Mouse (Mus musculus) heart, adult 8-10 months (tissue): ENCODE measurements around the gene Cyp2c23. TPM values are rescaled to one million over a fixed set of nuclear protein-coding genes. Genes with fewer than 3 reads are reported as not detected.

Experiments used
- DNase-seq: peaks from one replicate; pipeline ENCODE4 v3.0.0; 2022; ENCODE audit warnings: low spot score
- total RNA-seq, 4 experiments: library from RNA; stranded (reverse); gene quantifications; 2 replicates each; pipeline ENCODE4 v1.2.4; 2022

Gene Cyp2c23
- total RNA-seq, 4 experiments from 2014 or later: not detected

GRCm38 (mm10) chr19:43972129-43972528 lies 56.9 kb downstream of the Cyp2c23 start:
- DNase-seq: no peak

DNA sequence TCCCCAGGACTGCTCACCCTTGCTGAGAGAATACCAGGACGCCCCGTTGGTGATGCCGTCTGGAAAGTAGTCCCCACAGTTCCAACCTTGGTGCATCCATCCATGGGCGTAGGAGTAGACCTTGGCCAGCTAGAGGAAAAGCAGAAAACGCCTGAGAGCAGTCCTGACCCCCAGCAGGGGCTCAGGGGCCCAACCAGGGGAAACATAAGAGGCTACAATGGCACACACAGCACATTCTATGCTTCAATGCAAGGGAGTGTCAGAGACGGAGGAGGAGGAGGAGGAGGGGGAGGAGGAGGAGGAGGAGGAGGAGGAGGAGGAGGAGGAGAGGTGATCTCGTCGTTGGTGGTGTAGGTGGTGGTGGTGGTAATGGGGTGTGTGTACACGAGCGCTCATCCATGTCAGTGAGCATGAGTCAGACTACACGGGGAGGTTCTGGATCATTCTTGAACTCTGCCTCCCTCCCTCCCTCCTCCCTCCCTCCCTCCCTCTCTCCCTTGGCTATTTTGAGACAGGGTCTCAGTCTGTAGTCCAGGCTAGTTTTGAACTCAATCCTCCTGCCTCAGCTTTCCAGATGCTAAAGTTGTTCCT lies 60.5 kb downstream of the Cyp2c23 start:
- no peak for DNase-seq

GRCm38 (mm10) chr19:43966481-43966880 lies 62.5 kb downstream of the Cyp2c23 start:
- no peak for DNase-seq

DNA sequence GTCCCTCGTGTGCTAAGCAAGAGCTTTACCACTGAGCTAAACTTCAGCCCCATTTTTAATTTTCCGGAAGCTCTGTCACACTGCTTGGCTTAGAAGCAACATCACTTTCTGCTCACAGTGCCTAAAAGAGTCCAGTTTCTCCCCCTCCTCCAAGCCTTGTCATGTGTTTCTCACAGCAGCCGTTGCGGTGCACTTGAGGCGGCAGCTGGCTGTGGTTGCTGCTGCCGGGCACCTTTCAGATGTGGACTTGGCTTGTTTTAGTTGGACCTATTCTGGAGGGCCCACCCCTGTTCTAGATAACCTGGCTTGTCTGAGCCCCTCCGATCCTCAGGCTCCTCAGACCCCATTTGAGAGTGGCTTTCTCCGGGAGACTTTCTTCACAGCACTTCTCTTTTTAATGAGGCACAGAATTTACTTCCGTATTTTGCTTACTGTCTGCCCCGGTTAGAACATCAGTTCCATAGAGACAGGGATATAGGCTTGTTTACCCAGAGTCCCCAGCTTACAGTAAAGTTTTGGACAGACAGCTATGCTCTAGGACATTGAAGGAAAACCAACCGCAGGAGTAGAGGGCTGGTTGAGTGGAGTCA lies 63.4 kb downstream of the Cyp2c23 start:
- no peak for DNase-seq

- DNase-seq: no peak
Measured at GRCm38 (mm10) chr19:43962795-43963194, 66.2 kb downstream of the Cyp2c23 start.

- DNase-seq: no peak
Measured at GRCm38 (mm10) chr19:43961185-43961584, 67.8 kb downstream of the Cyp2c23 start.

- no peak for DNase-seq
Measured at GRCm38 (mm10) chr19:43960014-43960413, 69.0 kb downstream of the Cyp2c23 start.

DNA sequence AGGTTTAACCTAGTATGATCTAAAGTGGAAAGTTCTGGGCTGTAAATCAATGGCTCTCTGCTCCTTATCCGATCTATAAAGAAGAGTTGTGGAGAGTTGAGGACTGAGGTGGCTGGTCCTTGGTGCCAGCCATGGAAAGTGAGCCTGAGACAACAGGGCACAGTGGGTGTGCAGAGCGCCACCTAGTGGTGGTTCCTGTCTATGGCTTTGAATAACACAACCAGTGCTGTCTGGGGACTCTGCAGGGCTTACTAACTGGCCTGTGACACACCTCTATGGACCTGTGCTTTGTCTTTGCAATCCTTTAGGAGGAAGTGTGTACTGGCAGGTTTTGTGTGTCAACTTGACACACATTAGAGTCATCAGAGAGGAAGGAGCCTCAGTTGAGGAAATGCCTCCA lies 69.8 kb downstream of the Cyp2c23 start:
- DNase-seq: peak; percentile 63

GRCm38 (mm10) chr19:43957881-43958280 lies 71.1 kb downstream of the Cyp2c23 start:
- DNase-seq: no peak

DNA sequence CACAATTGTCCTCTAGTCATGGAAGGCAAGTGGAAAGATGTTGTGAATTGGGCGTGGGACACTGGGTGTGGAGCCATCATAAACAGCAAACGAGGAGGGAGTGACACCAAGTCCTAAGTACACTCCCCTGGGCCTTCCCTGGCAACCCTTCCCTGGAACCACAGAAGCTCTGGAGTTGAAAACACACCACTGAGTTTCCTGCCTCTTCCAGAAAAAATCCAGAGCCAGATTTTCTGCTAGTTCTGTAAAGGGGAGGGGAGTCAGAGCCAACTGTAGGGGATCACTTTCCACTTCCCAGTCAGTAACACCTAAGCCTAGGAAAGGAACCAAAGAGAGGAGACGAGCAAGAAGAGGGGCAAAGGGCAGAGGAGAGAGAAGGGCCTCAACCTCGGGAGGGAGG lies 71.6 kb downstream of the Cyp2c23 start:
- DNase-seq: peak; percentile 27

- no peak for DNase-seq
Measured at GRCm38 (mm10) chr19:43955266-43955665, 73.7 kb downstream of the Cyp2c23 start.

Other genes with a start within 250 kb of the Cyp2c23 start
- not detected for gene Abcc2, start 247.0 kb downstream of the Cyp2c23 start, total RNA-seq
- 10 to 100 TPM in 1 of 4 experiments, 1 to 10 TPM in 3; 8.9 to 10.3 (median 9.2) TPM for gene Dnmbp, start 89.0 kb downstream of the Cyp2c23 start, total RNA-seq
- under 1 TPM in 3 of 4 experiments, not detected in 1; 0.19 to 0.22 (median 0.19) TPM for gene Cpn1, start 42.7 kb downstream of the Cyp2c23 start, total RNA-seq
- gene Erlin1, start 40.6 kb upstream of the Cyp2c23 start, total RNA-seq: 10 to 100 TPM in 1 of 4 experiments, 1 to 10 TPM in 3; 6.7 to 11.7 (median 7.7) TPM
- 10 to 100 TPM; 27.2 to 33.0 (median 29.3) TPM for gene Chuk, start 78.3 kb upstream of the Cyp2c23 start, total RNA-seq
- gene Cwf19l1, start 106.7 kb upstream of the Cyp2c23 start, total RNA-seq: 10 to 100 TPM in 1 of 4 experiments, 1 to 10 TPM in 3; 7.3 to 10.3 (median 9.0) TPM
- gene Bloc1s2, start 117.2 kb upstream of the Cyp2c23 start, total RNA-seq: 10 to 100 TPM; 14.1 to 21.6 (median 18.3) TPM
- gene Pkd2l1, start 163.2 kb upstream of the Cyp2c23 start, total RNA-seq: not detected
- gene Scd3, start 174.1 kb upstream of the Cyp2c23 start, total RNA-seq: under 1 TPM in 2 of 4 experiments, not detected in 2; 0.19 to 0.35 TPM